Mouse (Mus musculus): Measurements from ENCODE around the gene Zcchc17. TPM values are rescaled to one million over a fixed set of nuclear protein-coding genes. Genes with fewer than 3 reads are reported as not detected.

Zcchc17 gene
- polyA plus RNA-seq, 1 experiment from 2014 or later: 79.6 TPM

GRCm38 (mm10) chr4:130315771-130316527 is 43.8 kb downstream of the Zcchc17 start:
- H3K9ac ChIP-seq: no peak overlapping the region
- no peak overlapping the region for H3K27ac ChIP-seq
- no peaks in the 10 kb centered on the region for H3K4me1 ChIP-seq
- peaks cover 37% of the 10 kb centered on the region for H3K36me3 ChIP-seq
- H3K4me3 ChIP-seq: no peak overlapping the region
- no peaks in the 10 kb centered on the region for H3K9me3 ChIP-seq
- no peak overlapping the region for H3K4me2 ChIP-seq (replicated peaks)
- WGBS: 79% methylated on average over 13 of the region's 13 CpGs
- no peaks in the 10 kb centered on the region for H3K27me3 ChIP-seq
- ATAC-seq (ENCODE audit: insufficient number of reproducible peaks, insufficient read depth, low FRiP score, low TSS enrichment): no peak

- 90% methylated on average over 4 of the region's 4 CpGs for WGBS
- no peak overlapping the region for H3K4me3 ChIP-seq
- H3K27ac ChIP-seq: no peak overlapping the region
- no peak overlapping the region for H3K4me2 ChIP-seq (replicated peaks)
- H3K4me1 ChIP-seq: peaks cover 5% of the 10 kb centered on the region; the same call in 1 of the 2 replicates
- no peak for ATAC-seq (ENCODE audit: insufficient number of reproducible peaks, insufficient read depth, low FRiP score, low TSS enrichment)
- peaks cover 20% of the 10 kb centered on the region for H3K27me3 ChIP-seq
- no peaks in the 10 kb centered on the region for H3K9me3 ChIP-seq
- no peak overlapping the region for H3K9ac ChIP-seq
- peaks cover 30% of the 10 kb centered on the region for H3K36me3 ChIP-seq
Measured at GRCm38 (mm10) chr4:130313552-130313951, 46.2 kb downstream of the Zcchc17 start.

DNA sequence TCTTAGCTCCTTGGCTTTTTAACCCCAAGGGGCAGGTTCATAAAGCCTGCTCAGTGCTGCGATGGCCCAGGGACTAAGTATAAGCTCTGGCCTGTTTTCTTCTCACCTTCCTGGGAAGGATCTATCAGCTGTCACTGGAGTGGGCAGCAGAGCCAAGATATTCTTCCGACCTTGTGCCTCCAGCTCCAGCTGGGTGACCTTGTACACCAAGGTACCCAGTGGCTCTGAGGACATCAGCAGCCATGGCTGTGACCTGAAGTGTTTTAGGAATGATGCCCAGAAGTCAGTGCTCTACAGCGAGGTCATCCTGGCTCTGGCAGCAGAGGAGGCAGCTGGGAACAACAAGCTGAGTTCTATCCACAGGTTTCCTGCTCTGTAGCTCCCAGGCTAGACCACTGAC is 47.2 kb downstream of the Zcchc17 start:
- Histone ChIP-seq H3K4me2 (replicated peaks) (no peak overlapping the region), H3K9ac (no peak overlapping the region), H3K4me3 (no peak overlapping the region), H3K4me1 (peaks cover 10% of the 10 kb centered on the region), H3K9me3 (no peaks in the 10 kb centered on the region), H3K27me3 (peaks cover 30% of the 10 kb centered on the region), H3K36me3 (peaks cover 20% of the 10 kb centered on the region), H3K27ac (no peak overlapping the region)
- ATAC-seq (ENCODE audit: insufficient number of reproducible peaks, insufficient read depth, low FRiP score, low TSS enrichment): no peak
- 88% methylated on average over 3 of the region's 3 CpGs for WGBS

- no peak overlapping the region for H3K27ac ChIP-seq
- H3K9ac ChIP-seq: no peak overlapping the region
- no peaks in the 10 kb centered on the region; the same call in 1 of the 2 replicates for H3K36me3 ChIP-seq
Measured at GRCm38 (mm10) chr4:130309254-130309653, 50.5 kb downstream of the Zcchc17 start.

DNA sequence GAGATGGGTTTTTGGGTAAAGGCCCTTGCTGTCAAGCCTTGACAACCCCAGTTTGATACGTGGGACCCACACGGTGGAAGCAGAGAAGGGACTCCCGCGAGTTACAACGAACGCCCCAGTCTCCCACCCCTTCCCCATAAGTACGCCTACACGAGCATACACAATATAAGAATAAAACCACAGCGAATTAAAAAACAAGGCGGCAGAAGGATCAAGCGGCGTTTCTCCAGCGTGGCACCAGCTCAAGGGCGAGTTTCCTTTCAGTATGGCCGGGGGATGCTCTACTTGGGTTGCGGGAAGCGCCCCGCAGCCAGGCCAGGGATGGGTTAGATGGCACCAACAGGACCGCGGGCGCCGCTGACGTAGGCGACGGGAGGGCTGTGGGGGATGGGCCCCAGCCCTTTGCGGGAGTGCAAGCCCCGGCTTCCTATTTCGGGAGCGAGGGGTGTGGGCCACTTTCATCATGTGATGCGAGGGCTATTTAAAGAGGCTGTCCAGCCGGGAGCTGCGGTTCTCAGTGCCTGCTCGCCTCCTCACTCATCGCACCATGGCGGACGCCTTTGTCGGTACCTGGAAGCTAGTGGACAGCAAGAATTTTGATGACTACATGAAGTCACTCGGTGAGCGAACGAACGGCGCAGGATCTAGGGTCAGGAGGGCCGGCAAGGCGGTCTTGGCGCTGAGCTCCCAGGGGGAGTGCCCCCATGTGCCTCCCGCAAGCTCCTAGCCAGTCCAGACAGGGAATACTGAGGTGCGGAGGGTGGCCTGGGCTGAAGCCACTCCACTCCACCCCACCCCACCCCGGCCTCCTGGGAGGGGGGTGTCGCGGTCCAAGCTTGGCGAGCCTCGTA is 51.3 kb downstream of the Zcchc17 start, which contains the start of the genes Fabp3 and Gm10570:
TSS of gene Fabp3 (plus strand) at position 365 of the 851 bp plus-strand sequence.
TSS of gene Gm10570 (minus strand) at position 444 of the 851 bp plus-strand sequence.
- peak within 1 kb of the TSS; percentile 96 for H3K4me2 ChIP-seq (replicated peaks)
- peak within 1 kb of the TSS; percentile 45 for H3K9ac ChIP-seq
- H3K4me1 ChIP-seq: peaks cover 10% of the 10 kb centered on the region
- ATAC-seq (ENCODE audit: insufficient number of reproducible peaks, insufficient read depth, low FRiP score, low TSS enrichment): peak; percentile 36; the same call in 1 of the 2 replicates
- H3K27me3 ChIP-seq: peaks cover 41% of the 10 kb centered on the region
- H3K36me3 ChIP-seq: no peaks in the 10 kb centered on the region
- peak within 1 kb of the TSS; percentile 48 for H3K4me3 ChIP-seq
- H3K9me3 ChIP-seq: no peaks in the 10 kb centered on the region
- H3K27ac ChIP-seq: no peak within 1 kb of the TSS
- WGBS: under 1% methylated on average over 52 of the region's 52 CpGs

More at GRCm38 (mm10) chr4:130309254-130309653, 50.5 kb downstream of the Zcchc17 start:
- peak overlapping the region; percentile 96 for H3K4me2 ChIP-seq (replicated peaks)
- no peak for ATAC-seq (ENCODE audit: insufficient number of reproducible peaks, insufficient read depth, low FRiP score, low TSS enrichment)
- no peaks in the 10 kb centered on the region for H3K9me3 ChIP-seq
- H3K4me3 ChIP-seq: peak overlapping the region; percentile 48
- 49% methylated on average over 8 of the region's 8 CpGs for WGBS
- H3K4me1 ChIP-seq: peaks cover 10% of the 10 kb centered on the region
- H3K27me3 ChIP-seq: peaks cover 41% of the 10 kb centered on the region

DNA sequence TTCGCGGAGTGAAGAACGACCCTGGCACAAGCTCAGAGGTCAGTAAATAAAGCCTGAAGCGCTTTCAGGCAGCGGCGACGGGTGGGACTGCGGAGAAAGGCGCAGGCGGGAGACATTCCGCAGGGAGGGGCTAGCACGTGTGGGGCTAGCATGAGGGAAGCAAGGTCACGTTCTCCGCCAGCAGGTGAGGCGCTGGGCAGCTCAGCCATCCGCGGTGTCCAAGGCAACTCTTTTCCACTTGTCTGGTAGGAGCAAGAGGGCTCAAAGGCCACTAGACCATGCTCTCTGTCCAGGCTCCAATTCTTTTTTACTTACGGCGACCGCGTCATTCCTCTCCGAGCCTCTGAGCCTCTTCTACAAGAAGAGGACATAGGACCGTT is 51.9 kb downstream of the Zcchc17 start:
- H3K36me3 ChIP-seq: no peaks in the 10 kb centered on the region

GRCm38 (mm10) chr4:130306796-130307630 is 52.7 kb downstream of the Zcchc17 start:
- peaks cover 41% of the 10 kb centered on the region for H3K27me3 ChIP-seq
- 74% methylated on average over 10 of the region's 10 CpGs for WGBS
- peak overlapping the region; percentile 96; the same call in 1 of the 2 replicates for H3K4me2 ChIP-seq (replicated peaks)
- no peak overlapping the region for H3K9ac ChIP-seq
- H3K4me1 ChIP-seq: peaks cover 10% of the 10 kb centered on the region
- H3K9me3 ChIP-seq: no peaks in the 10 kb centered on the region
- no peak for ATAC-seq (ENCODE audit: insufficient number of reproducible peaks, insufficient read depth, low FRiP score, low TSS enrichment)
- H3K27ac ChIP-seq: no peak overlapping the region
- no peak overlapping the region for H3K4me3 ChIP-seq
- H3K36me3 ChIP-seq: no peaks in the 10 kb centered on the region

More for the DNA sequence above, 51.9 kb downstream of the Zcchc17 start:
- Histone ChIP-seq H3K4me2 (replicated peaks) (peak overlapping the region; percentile 96), H3K4me1 (peaks cover 10% of the 10 kb centered on the region), H3K9ac (peak overlapping the region; percentile 45), H3K9me3 (no peaks in the 10 kb centered on the region), H3K4me3 (peak overlapping the region; percentile 48), H3K27me3 (peaks cover 41% of the 10 kb centered on the region), H3K27ac (no peak overlapping the region)
- WGBS: under 1% methylated on average over 23 of the region's 23 CpGs
- ATAC-seq (ENCODE audit: insufficient number of reproducible peaks, insufficient read depth, low FRiP score, low TSS enrichment): no peak

GRCm38 (mm10) chr4:130304746-130305145 is 55.0 kb downstream of the Zcchc17 start:
- Histone ChIP-seq H3K4me1 (peaks cover 10% of the 10 kb centered on the region), H3K9me3 (no peaks in the 10 kb centered on the region), H3K9ac (no peak overlapping the region), H3K4me2 (replicated peaks) (no peak overlapping the region), H3K27ac (no peak overlapping the region), H3K4me3 (no peak overlapping the region), H3K36me3 (no peaks in the 10 kb centered on the region), H3K27me3 (peaks cover 32% of the 10 kb centered on the region)
- ATAC-seq (ENCODE audit: insufficient number of reproducible peaks, insufficient read depth, low FRiP score, low TSS enrichment): no peak
- WGBS: 15% methylated on average over 3 of the region's 3 CpGs

DNA sequence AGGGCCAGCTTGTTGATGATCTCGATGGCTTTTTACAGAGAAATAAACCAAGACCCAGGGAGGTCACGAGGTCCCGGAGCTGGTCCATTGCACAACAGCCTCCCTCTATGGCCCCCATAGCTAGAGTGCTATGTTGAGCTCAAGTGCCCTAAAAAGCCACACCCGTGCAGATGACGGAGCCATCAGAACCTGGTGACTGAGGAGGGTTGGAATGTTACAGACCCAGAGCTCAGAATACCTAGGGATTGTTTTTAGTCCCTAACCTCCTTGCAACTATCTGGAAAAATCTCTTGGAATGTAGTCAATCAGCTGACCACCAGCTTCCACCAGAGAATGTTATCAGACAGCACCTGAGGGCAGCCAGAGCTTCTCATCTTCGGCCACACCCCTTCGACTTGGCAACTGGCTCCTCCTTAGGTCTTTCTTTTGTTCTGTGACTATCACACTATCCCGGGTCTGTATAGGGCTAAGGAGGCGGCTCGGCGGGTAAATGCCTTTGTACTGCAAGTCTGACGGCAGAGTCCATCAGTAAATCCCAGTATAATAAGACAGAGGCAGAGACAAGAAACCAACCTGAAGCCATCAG is 57.4 kb downstream of the Zcchc17 start:
- Histone ChIP-seq H3K27ac (no peak overlapping the region), H3K36me3 (no peaks in the 10 kb centered on the region), H3K4me3 (no peak overlapping the region), H3K4me1 (no peaks in the 10 kb centered on the region), H3K4me2 (replicated peaks) (no peak overlapping the region), H3K27me3 (peaks cover 9% of the 10 kb centered on the region), H3K9ac (no peak overlapping the region), H3K9me3 (no peaks in the 10 kb centered on the region)
- WGBS: 53% methylated on average over 12 of the region's 12 CpGs
- ATAC-seq (ENCODE audit: insufficient number of reproducible peaks, insufficient read depth, low FRiP score, low TSS enrichment): no peak

DNA sequence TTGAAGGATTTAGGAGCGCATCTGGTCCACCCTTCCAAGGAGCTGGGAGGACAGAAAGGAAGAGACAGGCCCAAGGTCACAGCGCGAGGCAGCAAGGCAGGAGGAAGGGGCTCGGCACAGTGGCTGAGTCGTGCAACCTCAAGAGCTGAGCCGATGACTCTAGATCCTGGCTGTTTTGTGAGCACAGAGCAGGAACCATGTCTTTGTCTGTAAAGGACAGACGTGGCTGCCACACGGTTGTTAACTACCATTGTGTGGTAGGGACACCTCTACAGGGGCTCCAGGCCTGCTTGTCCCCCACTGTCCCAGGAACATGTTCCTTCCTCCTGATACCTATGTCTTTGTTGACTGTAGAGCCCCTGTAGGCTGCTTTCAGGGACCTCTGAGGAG is 60.1 kb downstream of the Zcchc17 start:
- Histone ChIP-seq H3K4me2 (replicated peaks) (no peak overlapping the region), H3K4me3 (no peak overlapping the region)

More for the DNA sequence above, 60.1 kb downstream of the Zcchc17 start:
- no peaks in the 10 kb centered on the region for H3K4me1 ChIP-seq
- no peaks in the 10 kb centered on the region for H3K27me3 ChIP-seq
- no peaks in the 10 kb centered on the region for H3K9me3 ChIP-seq
- no peak overlapping the region for H3K27ac ChIP-seq
- no peak for ATAC-seq (ENCODE audit: insufficient number of reproducible peaks, insufficient read depth, low FRiP score, low TSS enrichment)
- no peaks in the 10 kb centered on the region for H3K36me3 ChIP-seq
- peak overlapping the region; percentile 16; the same call in 1 of the 2 replicates for H3K9ac ChIP-seq
- 77% methylated on average over 8 of the region's 8 CpGs for WGBS

Measured in embryonic facial prominence, embryonic 12.5 days (tissue).